Mouse (Mus musculus) megakaryocyte, embryonic 14.5 days (primary cell): Measurements from ENCODE around the gene Phb2. TPM values are rescaled to one million over a fixed set of nuclear protein-coding genes. Genes with fewer than 3 reads are reported as not detected.

Experiments used
- H3K27me3 ChIP-seq: replicated peaks from 2 replicates; pipeline ENCODE3; 2012; ENCODE audit warnings: inconsistent platforms
- H3K36me3 ChIP-seq: replicated peaks from 2 replicates; pipeline ENCODE3; 2012; ENCODE audit warnings: low read length, inconsistent platforms, mixed read lengths
- H3K4me1 ChIP-seq: 2 replicates; pipeline ENCODE4 v1.6.1; 2012; ENCODE audit warnings: inconsistent platforms
- H3K4me3 ChIP-seq: replicated peaks from 2 replicates; pipeline ENCODE3; 2012; ENCODE audit warnings: moderate library complexity, mild to moderate bottlenecking, inconsistent platforms
- H3K9me3 ChIP-seq: 2 replicates; pipeline ENCODE4 v1.6.1; 2012; ENCODE audit warnings: inconsistent platforms
- FLI1 ChIP-seq: IDR thresholded peaks from 2 replicates; pipeline ENCODE4 v1.6.1; 2012; ENCODE audit warnings: low read length, inconsistent platforms, mixed read lengths
- GATA1 ChIP-seq: IDR thresholded peaks from 3 replicates; pipeline ENCODE4 v1.6.1; 2012; ENCODE audit warnings: mixed read lengths, low read length, inconsistent platforms, borderline replicate concordance
- polyA plus RNA-seq: library from polyadenylated mRNA; stranded (reverse); fragments of >175 nt; gene quantifications from 2 replicates; pipeline ENCODE4 v1.2.3, GENCODE M21; 2012; ENCODE audit warnings: low replicate concordance; ENCODE audit not compliant: insufficient read depth

Gene Phb2
- polyA plus RNA-seq, 1 experiment = 150 TPM

- Histone ChIP-seq H3K9me3 (no peaks in the 10 kb centered on the region), H3K4me3 (no peak overlapping the region), H3K27me3 (no peaks in the 10 kb centered on the region), H3K4me1 (peaks cover 79% of the 10 kb centered on the region), H3K36me3 (peaks cover 84% of the 10 kb centered on the region)
- no peak for TF ChIP-seq GATA1
These were observed 7.3 kb downstream of the Phb2 start for GRCm38 (mm10) chr6:124719354-124719978.

GRCm38 (mm10) chr6:124720904-124721303, 8.8 kb downstream of the Phb2 start:
- Histone ChIP-seq H3K4me1 (peaks cover 82% of the 10 kb centered on the region), H3K9me3 (no peaks in the 10 kb centered on the region)

DNA sequence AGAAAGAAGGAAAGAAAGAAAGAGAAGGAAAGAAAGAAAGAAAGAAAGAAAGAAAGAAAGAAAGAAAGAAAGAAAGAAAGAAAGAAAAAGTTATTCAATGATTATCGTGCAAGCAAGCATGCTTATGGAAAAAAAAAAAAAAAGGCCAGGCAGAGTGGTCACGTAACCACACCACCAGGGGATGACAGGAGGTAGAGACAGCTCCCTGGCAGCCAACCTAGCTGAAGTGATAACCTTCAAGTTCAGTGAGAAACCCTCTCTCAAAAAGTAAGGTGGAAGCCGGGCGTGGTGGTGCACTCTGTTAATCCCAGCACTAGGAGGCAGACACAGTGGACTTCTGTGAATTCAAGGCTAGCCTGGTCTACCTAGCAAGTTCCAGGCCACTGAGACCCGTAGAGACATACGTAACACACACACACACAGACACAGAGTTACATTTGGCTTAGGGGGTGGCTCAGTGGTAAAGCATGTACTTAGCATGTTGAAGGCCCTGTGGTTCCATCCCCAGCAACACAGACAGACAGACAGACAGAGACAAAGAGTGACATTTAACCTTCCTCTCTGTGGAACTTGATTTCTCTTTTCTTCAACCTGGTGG, 10.8 kb downstream of the Phb2 start:
- Histone ChIP-seq H3K27me3 (no peaks in the 10 kb centered on the region), H3K4me1 (peaks cover 79% of the 10 kb centered on the region), H3K4me3 (no peak overlapping the region), H3K9me3 (no peaks in the 10 kb centered on the region), H3K36me3 (peaks cover 81% of the 10 kb centered on the region)
- TF ChIP-seq GATA1 (no peak), FLI1 (no peak)

More at GRCm38 (mm10) chr6:124720904-124721303, 8.8 kb downstream of the Phb2 start:
- Histone ChIP-seq H3K4me3 (no peak overlapping the region), H3K36me3 (peaks cover 84% of the 10 kb centered on the region), H3K27me3 (no peaks in the 10 kb centered on the region)
- TF ChIP-seq FLI1 (no peak), GATA1 (no peak)

- Histone ChIP-seq H3K36me3 (peaks cover 84% of the 10 kb centered on the region), H3K4me3 (no peak overlapping the region), H3K4me1 (peaks cover 82% of the 10 kb centered on the region), H3K27me3 (no peaks in the 10 kb centered on the region), H3K9me3 (no peaks in the 10 kb centered on the region)
- TF ChIP-seq GATA1 (no peak), FLI1 (no peak)
These were observed 11.4 kb downstream of the Phb2 start for GRCm38 (mm10) chr6:124723541-124723940.

- Histone ChIP-seq H3K36me3 (peaks cover 86% of the 10 kb centered on the region), H3K27me3 (no peaks in the 10 kb centered on the region), H3K4me1 (peaks cover 82% of the 10 kb centered on the region), H3K9me3 (no peaks in the 10 kb centered on the region), H3K4me3 (peak overlapping the region; percentile 57)
- TF ChIP-seq GATA1 (no peak), FLI1 (no peak)
These were observed 12.3 kb downstream of the Phb2 start for GRCm38 (mm10) chr6:124724472-124724871.

DNA sequence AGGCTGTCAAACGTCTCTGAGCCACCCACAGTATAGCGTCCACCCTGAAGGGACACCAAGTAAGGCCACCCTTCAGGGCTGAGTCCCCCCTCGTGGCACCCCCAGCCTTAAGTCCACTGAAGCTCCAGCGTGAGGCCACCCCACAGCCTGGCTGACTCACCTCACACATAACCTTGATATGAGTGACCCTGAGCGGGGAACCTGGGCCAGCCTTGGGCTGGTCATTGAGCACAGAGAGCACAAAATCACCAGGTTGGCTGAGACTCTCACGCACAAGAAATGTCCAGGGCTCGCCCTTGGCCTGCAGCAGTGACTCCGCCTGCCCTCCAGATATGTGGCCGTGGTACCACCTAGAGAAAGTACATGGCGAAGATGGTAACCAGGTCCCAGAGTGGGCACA, 16.5 kb downstream of the Phb2 start:
- Histone ChIP-seq H3K9me3 (no peaks in the 10 kb centered on the region), H3K4me3 (no peak overlapping the region), H3K27me3 (no peaks in the 10 kb centered on the region), H3K36me3 (peaks cover 70% of the 10 kb centered on the region), H3K4me1 (peaks cover 90% of the 10 kb centered on the region)
- TF ChIP-seq FLI1 (no peak), GATA1 (no peak)

GRCm38 (mm10) chr6:124729850-124730705, 17.9 kb downstream of the Phb2 start:
- no peak for TF ChIP-seq FLI1
- no peak for TF ChIP-seq GATA1
- peaks cover 56% of the 10 kb centered on the region for H3K36me3 ChIP-seq
- H3K27me3 ChIP-seq = no peaks in the 10 kb centered on the region
- peaks cover 87% of the 10 kb centered on the region for H3K4me1 ChIP-seq
- H3K4me3 ChIP-seq = peak overlapping the region; percentile 86
- no peaks in the 10 kb centered on the region for H3K9me3 ChIP-seq

- H3K36me3 ChIP-seq = peaks cover 47% of the 10 kb centered on the region
- H3K9me3 ChIP-seq = no peaks in the 10 kb centered on the region
- H3K27me3 ChIP-seq = no peaks in the 10 kb centered on the region
- no peak for TF ChIP-seq FLI1
- no peak for TF ChIP-seq GATA1
- H3K4me3 ChIP-seq = peak overlapping the region; percentile 90
- H3K4me1 ChIP-seq = peaks cover 77% of the 10 kb centered on the region
These were observed 18.9 kb downstream of the Phb2 start for GRCm38 (mm10) chr6:124731038-124731437.

DNA sequence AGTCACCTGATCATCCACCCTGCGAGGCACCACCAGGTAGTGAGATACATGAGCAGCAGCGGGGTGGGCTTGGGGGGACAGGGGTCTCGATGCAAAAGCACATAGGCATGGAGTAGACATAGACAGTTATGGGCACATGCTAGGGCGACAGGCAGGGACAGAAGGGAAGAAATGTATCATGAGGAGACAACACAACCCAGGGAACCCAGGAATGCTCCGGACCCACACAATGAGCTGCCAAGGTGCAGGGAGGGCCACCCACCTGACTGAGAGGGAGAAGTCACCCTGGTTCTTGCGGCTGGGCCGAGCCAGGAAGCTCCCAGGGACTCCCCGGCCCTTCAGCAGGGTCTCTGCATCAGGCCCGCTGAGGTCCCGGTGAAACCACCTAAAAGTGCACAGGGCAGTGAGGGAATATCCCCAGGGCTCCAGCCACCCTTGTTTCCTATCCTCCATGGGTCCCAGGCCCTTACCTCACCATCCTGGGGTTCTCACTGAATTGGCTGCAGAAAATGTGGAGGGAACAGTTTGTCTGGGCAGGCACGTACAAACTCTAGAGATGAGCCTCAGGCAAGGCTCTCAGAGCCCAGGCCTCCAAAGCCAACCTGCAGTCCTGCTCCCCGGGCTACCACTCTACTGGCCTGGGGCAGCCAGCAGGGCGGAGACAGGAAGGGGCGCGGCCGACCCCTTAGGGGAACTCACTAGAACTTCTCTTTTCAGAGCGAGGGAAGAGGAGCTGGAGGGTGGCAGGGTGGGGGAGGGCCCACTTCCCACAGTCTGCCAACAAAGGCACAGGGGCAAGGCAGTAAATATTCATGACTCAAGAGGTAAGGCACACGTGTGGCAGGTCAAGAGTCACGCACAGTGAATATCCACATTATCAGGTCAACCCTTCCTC, 20.6 kb downstream of the Phb2 start:
- Histone ChIP-seq H3K4me3 (peak overlapping the region; percentile 90), H3K9me3 (no peaks in the 10 kb centered on the region), H3K36me3 (peaks cover 35% of the 10 kb centered on the region), H3K27me3 (no peaks in the 10 kb centered on the region), H3K4me1 (peaks cover 81% of the 10 kb centered on the region)
- TF ChIP-seq FLI1 = no peak

- TF ChIP-seq FLI1 (no peak), GATA1 (no peak)
- Histone ChIP-seq H3K4me3 (no peak overlapping the region), H3K4me1 (peaks cover 81% of the 10 kb centered on the region), H3K9me3 (no peaks in the 10 kb centered on the region), H3K36me3 (peaks cover 33% of the 10 kb centered on the region), H3K27me3 (no peaks in the 10 kb centered on the region)
These were observed 22.3 kb downstream of the Phb2 start for GRCm38 (mm10) chr6:124734417-124734816.
